Mouse (Mus musculus) gastrocnemius, postnatal 4 days (tissue): ENCODE data around the gene Flnc. TPM values are rescaled to one million over a fixed set of nuclear protein-coding genes. Genes with fewer than 3 reads are reported as not detected.
A peak's percentile ranks its signal among the peaks of the same experiment; 100 is the strongest.

Experiments used
- DNase-seq, 2 experiments: peaks; one replicate each; pipeline ENCODE4 v3.0.0; 2021 to 2022; ENCODE audit warnings: low spot score in 2 of 2, mixed read lengths in 2 of 2
- total RNA-seq, 2 experiments: library from RNA; stranded (reverse); gene quantifications; 2 replicates each; pipeline ENCODE4 v1.2.3; 2021

Flnc gene
- total RNA-seq, 2 experiments from 2014 or later: 491 to 520 TPM

DNA sequence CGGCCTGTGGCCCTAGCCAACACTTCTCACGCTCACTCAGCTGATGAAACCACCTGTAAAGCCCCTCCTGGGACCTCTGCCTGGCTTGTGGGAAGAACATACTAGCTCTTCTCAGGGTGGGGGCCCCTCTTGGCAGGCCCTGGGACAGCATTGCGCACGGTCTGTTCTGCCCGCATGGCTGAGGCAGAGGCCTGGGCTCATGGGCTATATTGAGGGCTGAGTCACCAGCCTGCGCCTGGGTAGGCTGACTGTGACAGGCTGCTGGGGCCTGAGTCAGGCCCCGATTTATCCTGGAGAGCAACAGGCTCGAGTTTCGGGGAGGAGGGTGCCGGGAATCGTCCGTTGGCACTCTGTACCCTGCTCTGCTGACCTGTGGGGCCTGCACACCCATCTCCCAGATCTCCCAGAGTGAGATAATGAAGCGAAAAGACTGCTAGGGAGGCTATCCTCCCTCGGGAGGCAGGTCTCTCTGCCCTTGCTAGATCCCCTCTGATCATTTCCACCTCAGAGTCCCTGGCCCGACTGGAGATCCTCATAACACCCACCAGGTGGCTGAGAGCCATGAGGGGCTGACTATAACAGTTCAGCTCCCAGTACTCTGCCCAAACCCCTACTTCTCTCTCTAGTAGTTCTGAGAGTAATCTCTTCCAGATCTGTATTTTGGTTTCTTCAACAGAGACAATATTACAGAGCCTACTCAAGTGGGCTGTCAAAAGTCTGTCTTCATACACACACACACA is 2.2 kb upstream of the Flnc start:
- no peak for DNase-seq

DNA sequence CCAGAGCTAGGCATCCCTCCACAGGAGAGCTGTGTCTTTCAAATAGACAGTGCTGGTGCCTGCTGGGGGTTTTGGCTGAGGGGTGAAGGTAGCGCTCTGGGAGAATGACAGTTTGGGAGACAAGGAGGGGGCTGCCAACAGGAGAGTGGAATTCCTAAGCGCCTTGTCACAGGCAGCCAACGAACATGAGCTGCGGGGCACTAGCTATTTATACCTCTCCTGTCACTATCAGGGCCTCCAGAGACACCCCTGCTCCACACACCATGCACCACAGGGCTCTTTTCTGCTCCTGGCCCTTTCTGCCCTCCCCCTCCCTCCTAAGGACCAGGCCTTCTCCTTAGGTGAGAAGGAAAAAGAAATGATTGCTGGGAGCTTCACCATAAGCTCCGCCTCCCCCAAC is 1.6 kb upstream of the Flnc start:
- DNase-seq: no peak

DNA sequence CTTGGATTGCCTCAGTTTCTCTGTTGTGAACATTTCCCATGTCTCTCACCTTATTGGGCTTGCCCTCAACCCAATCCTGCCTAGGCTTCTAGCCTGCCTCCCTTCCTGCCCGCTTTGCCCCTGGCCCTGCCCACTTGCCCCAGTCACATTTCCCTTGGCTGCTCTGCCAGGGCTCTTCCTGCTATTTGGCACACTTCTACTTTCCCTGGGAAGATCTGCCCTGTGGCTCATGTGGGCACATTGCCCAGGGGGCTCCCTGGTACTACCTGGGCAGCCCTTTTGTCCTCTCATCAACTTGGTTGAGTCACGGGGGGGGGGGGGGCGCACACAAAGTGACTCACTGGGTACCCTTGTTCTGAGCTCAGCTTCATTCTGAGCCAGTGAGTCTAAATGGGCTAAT is 900 bp upstream of the Flnc start:
- DNase-seq: peak in 1 of 2 experiments; percentile 10

DNA sequence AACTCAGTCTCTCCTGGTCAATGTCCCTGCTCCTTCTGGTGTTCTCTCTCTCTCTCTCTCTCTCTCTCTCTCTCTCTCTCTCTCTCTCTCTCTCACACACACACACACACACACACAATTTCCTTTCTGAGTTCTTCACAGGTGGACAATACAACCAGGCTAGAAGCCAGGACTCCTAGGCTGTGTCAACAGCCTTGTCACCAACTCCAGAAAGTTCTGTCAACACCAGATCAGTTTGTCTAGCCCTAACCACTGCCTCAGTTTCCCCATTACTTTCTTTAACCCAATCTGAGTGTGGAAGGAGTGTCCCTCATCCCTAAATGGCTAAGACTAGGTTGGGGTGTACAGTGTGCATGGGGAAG is 399 bp upstream of the Flnc start:
- no peak for DNase-seq

DNA sequence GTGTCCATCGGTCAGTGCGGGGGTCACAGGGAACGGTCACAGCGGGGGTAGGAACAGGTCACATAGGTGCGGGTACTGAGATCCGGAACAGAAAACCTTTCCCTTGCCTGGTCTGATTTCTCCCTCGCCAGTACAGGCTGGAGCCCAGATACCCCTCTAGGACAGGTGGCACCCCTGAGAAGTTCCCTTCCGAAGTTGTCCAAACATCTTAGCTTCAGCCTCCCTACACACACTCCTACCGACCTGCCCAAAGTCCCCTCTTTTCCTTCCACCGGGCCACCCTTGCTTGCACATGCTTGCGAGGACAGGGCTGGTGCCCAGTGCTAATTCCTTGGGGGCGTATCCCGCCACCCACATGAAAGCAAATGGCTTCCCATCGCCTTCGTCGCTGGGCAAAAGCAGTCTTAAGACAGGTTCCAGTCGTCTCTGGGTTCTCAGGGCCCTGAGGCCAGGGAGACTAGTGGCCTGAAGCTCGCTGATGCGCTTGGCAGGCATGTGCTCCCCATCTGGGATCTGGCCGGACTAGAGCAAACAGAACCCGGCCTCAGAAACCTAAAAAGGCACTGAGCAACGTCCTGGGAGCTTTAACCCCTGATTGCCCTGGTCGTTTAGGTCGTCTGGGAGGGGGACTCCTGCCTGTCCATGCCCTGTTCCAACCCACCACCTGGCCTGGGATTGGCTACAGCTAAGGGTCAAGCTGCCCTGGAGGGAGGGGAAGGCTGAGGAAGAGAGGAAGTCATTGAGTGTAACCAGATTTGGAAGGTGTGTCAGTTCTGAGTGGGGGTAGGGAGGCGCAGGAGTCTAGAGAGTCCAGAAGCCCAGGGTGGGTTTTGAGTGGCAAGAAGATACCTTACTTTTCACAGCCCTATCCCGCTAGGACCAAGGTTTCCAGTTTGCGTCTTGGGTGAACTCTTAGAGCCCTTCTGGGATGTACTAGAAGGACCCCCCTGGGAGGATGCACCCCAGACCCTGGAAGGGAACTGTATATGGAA is 1.0 kb downstream of the Flnc start:
- peak in 1 of 2 experiments; percentile 69 for DNase-seq

DNA sequence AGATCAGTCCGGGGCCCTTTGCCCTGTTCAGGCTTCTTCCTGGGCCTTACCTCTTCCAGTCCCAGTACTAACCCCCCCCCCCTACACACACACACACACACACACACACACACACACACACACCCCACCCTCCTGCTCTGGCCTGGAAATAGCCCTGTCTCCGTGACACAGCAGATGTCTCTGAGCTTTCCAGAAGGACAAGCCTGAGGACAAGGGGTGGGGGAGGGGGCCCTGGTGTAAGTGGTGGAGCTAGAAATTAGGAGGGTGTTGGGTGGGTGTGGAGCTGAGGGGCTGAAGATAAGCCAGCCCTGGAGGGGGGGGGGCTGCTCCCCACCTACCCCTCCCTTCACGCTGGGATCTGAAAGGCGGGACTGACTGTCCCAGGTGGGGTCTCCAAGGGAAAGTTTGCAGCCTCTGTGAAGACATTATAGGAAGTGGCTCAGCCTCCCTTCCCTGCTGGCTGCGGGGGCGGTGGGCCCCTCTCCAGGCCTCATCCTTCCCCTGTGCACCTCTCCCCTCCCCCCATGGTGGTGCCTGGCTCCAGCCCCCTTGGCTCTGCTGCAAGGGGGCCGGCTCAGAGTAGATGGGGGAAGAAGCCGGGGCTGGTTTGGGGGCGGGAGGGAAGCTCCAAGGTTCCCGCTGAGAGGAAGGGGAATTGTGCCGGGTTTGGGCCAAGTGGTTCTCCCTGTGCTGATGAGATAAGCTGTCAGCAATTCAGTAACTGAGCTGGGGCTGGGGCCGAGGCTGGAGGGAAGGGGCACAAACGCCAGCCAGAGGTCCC is 2.0 kb downstream of the Flnc start:
- peak; percentile 79 to 88 for DNase-seq

DNA sequence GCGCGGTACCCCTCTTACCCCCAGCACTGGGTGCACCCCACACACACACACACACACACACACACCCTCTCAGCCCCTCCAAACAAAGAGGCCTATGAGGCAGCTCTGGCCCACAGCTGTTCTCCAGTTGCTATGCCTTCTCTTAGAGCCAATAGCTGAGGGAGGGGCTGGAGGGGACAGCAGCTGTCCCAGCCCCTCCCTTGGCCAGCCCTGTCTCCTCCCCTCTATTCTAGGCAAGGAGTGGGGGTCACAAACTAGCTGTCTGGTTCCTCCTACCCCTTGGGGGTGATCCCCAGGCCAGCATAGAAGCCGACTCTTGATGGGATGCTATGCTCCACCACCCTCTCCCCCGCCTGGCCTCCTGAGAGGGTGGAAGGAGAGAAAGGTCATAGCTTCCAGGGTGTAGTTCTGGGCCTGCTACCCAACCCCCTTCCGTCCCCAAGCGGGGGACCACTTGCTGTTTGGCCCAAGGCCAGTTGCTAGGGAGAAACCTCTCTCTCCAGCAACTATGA is 2.9 kb downstream of the Flnc start:
- peak; percentile 50 to 75 for DNase-seq

DNA sequence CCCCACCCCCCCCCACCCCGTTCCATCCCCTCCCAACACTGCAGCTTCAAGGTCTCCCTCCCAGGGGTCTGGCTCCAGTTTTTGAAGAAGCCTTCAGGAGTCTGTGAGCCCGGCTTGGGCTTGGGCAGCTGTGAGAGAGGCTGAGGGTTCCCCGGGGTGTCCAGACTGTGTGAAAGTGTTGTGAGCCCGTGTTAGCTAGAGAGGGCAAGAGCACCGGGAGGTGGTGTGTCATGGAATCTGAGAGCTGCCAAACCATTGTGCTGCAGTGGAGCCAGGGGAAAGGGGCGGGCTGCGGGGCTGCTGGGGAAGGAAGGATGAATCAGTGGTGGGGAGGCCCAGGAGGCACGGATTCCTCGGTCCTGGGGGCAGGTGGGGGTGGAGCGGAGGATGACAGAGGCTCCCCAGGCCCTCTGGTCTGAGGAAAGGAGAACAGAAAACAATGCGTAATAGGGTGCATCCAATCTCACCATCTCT is 3.4 kb downstream of the Flnc start:
- DNase-seq: peak; percentile 71 to 82

DNA sequence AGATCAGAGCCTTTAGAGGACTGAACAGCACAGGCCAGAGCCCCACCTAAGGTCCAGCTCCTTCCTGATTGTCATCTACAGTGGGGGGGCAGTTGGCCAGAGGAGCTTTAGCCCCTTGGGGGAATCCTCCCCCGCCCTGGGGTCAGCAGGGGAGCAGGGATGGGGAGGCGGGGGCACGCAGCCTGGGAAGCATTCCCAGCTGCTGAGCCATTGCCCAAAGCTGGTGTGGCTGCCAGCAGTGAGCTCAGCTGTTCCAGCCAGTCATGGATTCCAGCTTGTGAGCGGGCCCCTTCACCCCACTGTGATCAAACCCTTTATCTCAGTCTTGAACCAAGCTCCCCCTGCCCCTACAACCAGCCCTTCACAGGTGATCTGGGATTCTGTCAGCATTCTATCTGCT is 6.2 kb downstream of the Flnc start:
- DNase-seq: peak in 1 of 2 experiments; percentile 64

DNA sequence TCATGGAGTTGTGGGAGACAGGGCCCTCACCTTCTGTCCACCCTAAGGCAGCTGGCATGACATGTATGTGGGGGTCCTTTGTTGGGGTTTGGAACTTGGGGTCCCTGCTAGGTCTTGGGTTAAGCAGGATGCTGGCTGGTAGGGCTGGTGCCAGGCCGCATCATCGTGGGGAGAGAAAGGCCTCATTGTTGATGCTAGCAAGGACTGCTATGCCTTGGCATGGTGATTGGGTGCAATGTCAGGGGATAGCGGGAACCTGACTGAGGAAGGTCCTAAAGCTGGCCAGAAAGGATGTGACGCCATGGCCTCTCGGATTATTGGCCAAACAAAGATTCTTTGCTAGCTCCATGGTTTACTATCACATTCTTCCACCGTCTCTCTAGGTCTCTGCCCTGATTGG is 6.7 kb downstream of the Flnc start:
- no peak for DNase-seq

DNA sequence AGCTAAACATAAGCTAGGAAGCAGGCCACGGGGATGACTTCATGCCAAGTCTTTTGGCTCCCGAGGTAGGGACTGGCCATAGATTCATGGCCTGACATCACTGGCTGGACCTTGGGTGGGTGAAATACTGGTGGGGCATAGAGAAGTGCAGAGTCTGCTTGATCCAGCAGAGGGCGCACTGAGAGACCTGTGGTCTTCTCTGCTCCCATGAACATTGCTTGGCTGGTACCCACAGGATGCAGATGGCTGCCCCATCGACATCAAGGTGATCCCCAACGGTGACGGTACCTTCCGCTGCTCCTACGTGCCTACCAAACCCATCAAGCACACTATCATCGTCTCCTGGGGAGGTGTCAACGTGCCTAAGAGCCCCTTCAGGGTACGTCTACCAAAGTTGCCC is 11.7 kb downstream of the Flnc start:
- DNase-seq: peak in 1 of 2 experiments; percentile 58

DNA sequence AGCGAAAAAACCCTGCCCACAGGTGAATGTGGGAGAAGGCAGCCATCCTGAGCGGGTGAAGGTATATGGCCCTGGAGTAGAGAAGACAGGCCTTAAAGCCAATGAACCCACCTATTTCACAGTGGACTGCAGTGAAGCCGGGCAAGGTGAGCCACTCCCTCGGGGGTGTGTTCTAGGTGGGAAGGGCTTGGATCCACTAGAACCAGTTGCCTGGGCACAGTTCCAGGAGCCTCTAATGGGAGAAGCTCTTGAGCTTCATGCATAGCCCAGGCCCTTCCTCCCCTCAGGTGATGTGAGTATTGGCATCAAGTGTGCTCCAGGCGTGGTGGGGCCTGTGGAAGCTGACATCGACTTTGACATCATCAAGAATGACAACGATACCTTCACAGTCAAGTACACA is 12.3 kb downstream of the Flnc start:
- no peak for DNase-seq

DNA sequence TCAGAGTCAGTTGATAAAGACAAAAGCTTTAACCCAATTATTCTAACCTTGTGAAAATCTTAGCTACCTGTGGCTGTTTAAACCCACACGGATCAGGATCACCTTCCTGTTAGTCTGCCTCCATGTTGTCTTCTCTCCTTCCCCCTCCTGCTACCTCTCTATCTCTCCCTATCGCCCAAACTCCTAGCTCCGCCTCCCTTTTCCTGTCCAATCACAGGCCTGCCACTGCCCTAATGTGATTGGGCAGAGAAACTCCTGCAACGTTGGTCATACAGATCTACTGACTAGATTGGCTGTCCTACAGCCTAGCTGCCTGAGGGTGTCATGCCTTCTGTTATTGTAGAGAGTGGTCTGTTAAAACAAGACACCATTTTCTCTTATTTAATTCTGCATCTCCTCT is 16.8 kb downstream of the Flnc start:
- no peak for DNase-seq

DNA sequence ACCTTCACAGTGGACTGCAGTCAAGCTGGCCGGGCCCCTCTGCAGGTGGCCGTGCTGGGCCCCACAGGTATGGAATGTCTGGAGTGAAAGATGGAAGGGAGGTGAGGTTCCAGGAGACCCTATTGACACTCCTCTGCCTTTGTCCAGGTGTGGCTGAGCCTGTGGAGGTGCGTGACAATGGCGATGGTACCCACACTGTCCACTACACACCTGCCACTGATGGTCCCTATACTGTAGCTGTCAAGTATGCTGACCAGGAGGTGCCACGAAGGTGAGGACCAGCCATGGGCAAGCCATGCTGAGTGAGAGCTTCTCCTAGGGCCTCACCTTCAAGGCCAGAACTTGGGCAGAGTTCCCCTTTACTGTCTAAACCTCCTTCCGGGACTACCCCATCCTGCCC is 17.6 kb downstream of the Flnc start:
- DNase-seq: no peak

DNA sequence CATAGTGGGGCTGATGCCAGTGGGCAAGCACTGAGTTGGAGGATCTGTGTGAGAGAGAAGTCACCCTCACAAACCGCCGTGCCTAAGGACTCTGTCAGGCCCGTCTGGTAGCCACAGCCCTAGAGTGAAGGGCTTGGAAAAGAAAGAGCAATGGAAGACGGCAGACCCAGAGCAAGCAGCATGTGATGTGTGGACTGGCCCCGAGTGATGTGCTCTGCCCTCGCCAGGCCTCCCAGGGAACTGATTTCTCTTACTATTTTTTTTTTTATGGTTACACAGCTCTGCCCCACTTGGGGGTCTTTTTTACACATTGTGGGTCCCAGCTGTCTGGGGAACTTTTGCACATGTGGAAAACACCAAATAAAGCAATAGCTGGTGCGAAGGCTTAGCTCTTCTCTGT is 28.4 kb downstream of the Flnc start:
- DNase-seq: no peak

DNA sequence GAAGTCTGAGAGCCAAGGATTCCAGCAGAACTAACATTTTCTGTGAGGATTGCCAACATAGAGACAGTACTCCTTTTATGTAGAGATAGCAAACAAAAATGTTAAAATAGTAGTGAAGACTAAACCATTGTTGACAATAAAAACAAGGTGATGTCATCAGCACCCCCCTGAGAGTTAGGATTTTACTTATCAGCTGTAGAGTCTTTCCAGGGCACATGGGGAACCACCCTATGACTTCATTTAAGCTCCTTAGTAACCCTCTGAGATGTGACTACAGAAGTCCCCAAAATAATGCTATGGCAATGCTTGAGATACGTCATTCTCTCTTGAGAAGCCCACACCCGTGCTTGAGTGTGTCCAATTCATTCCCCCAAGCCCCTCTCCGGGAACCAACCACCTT is 30.3 kb downstream of the Flnc start:
- no peak for DNase-seq

DNA sequence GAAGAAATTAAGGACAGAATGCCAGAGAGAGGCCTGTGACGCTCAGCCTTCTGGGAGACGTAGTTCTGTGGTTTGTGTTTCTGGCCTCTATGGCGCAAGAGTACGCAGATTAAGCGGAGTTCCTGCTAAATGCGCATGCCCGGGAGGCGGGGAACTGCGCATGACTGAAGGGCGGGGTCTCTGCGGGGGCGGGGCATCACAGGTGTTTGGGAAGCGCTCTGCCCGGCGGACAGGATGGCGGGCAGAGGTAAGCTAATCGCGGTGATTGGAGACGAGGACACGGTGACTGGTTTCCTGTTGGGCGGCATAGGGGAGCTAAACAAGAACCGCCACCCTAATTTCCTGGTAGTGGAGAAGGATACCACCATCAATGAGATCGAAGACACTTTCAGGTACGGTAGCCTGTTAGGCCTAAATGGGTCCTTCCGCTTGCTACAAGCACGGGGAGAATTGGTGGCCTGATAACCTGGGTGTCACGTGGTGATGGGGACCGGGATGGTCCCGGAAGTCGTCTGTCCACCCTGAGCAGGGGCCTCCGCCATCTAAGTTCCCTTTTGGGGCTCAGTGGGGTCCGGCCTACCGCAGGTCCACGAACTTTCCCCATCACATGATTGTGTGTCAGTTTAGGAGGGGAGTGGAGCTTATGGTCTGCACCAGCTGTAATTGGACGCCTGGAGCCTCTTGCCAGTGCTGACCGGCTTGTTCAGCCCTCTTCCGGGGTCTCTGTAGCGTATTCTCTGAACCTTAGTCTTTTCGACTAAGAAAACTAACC is 34.7 kb downstream of the Flnc start, which contains the start of gene Atp6v1f:
Gene Atp6v1f (plus strand): TSS at position 136 of the 772 bp plus-strand sequence.
- DNase-seq: peak; percentile 84 to 92

DNA sequence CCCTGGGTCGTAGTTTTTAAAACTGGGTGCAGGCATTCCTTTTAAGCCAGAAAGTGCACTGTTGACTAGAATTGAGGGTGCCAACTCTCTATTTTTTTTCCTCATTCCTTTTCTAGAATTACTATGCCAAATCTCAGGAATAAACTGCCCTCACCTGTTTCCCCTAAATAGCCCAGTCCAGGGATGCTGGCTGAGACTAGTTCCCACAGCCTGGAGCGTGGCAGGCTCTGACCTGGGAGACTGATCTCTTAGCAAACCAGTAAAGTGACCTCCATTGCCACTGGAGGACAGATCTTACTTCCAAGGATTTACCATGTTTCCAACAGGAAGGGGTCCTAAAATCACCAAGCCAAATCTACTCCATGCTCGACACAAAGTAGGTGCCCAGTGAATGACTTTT is 35.8 kb downstream of the Flnc start:
- DNase-seq: no peak

DNA sequence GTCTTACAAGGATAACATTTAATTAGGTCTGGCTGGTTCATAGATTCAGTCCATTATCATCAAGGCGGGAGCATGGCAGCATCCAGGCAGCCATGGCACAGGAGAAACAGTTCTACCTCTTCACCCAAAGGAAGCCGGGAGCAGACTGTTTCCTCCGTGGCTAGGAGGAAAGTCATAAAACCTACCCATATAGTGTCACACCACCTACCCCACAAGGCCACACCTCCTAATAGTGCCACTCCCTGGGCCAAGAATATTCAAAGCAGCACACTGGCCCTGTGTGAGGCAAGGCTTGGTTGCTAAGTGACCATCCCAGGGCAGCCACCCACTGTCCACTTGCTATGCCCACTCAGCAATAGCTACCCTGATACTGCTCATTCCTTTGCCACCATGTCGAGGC is 38.1 kb downstream of the Flnc start, which contains the start of gene Atp6v1fnb:
Gene Atp6v1fnb (plus strand): TSS at position 301 of the 400 bp plus-strand sequence.
- DNase-seq: no peak
